Mouse (Mus musculus): ENCODE measurements at regions not wholly inside any gene's neighbourhood (a gene's known extent, or its start where the extent isn't known, plus 50 kb on each side); places are given as distances from the start of the nearest gene placed in this dataset.
"Not testable (repeated sequence)": the region's sequence is repeated elsewhere in the genome, so short reads cannot be mapped to it uniquely, and the experiment has no call there.

- H3K4me1 ChIP-seq (replicated peaks; ENCODE audit: control insufficient read depth, insufficient read depth): no peaks in the 10 kb centered on the region
- ATAC-seq (ENCODE audit: low FRiP score, low TSS enrichment) (no peak), DNase-seq (ENCODE audit: low spot score) (no peak)
- H3K4me3 ChIP-seq (ENCODE audit: low read depth, low read length): no peak overlapping the region
- no peaks in the 10 kb centered on the region for H3K9me3 ChIP-seq (ENCODE audit: control insufficient read depth, low read length)
- no peak overlapping the region for H3K9ac ChIP-seq (ENCODE audit: low read length)
- no peak for TF ChIP-seq CTCF (IDR thresholded peaks at IDR 0.05; ENCODE audit: low read depth)
- TF ChIP-seq EP300 (optimal IDR thresholded peaks at IDR 0.05): no peak
- H3K4me2 ChIP-seq (replicated peaks; ENCODE audit: low read depth): no peak overlapping the region
- H3K27ac ChIP-seq (replicated peaks): no peak overlapping the region
- no peaks in the 10 kb centered on the region for H3K27me3 ChIP-seq (ENCODE audit: control insufficient read depth, insufficient read depth, low read length)
- H3K36me3 ChIP-seq (ENCODE audit: control insufficient read depth, insufficient read depth, low read length): no peaks in the 10 kb centered on the region
Measured at GRCm38 (mm10) chr16:12706907-12707306, 402.6 kb upstream of the Ercc4 start.

- not testable (repeated sequence) for DNase-seq (ENCODE audit: low spot score); H3K9ac ChIP-seq (ENCODE audit: low read length); H3K4me1 ChIP-seq (replicated peaks; ENCODE audit: control insufficient read depth, insufficient read depth); H3K27ac ChIP-seq (replicated peaks); ATAC-seq (ENCODE audit: low FRiP score, low TSS enrichment); H3K36me3 ChIP-seq (ENCODE audit: control insufficient read depth, insufficient read depth, low read length); H3K27me3 ChIP-seq (ENCODE audit: control insufficient read depth, insufficient read depth, low read length); H3K9me3 ChIP-seq (ENCODE audit: control insufficient read depth, low read length); H3K4me2 ChIP-seq (replicated peaks; ENCODE audit: low read depth); H3K4me3 ChIP-seq (ENCODE audit: low read depth, low read length)
- WGBS: 68% methylated on average over 4 of the region's 7 CpGs
Measured at GRCm38 (mm10) chr16:12721368-12721767, 388.1 kb upstream of the Ercc4 start.

- Histone ChIP-seq H3K9me3 (ENCODE audit: control insufficient read depth, low read length) (no peaks in the 10 kb centered on the region), H3K36me3 (ENCODE audit: control insufficient read depth, insufficient read depth, low read length) (no peaks in the 10 kb centered on the region), H3K4me2 (replicated peaks; ENCODE audit: low read depth) (no peak overlapping the region), H3K4me3 (ENCODE audit: low read depth, low read length) (no peak overlapping the region), H3K9ac (ENCODE audit: low read length) (no peak overlapping the region), H3K27ac (replicated peaks) (no peak overlapping the region), H3K27me3 (ENCODE audit: control insufficient read depth, insufficient read depth, low read length) (no peaks in the 10 kb centered on the region), H3K4me1 (replicated peaks; ENCODE audit: control insufficient read depth, insufficient read depth) (no peaks in the 10 kb centered on the region)
- no peak for TF ChIP-seq EP300 (optimal IDR thresholded peaks at IDR 0.05)
- no peak for TF ChIP-seq CTCF (IDR thresholded peaks at IDR 0.05; ENCODE audit: low read depth)
- DNase-seq (ENCODE audit: low spot score) (no peak), ATAC-seq (ENCODE audit: low FRiP score, low TSS enrichment) (no peak)
Measured at GRCm38 (mm10) chr16:12726043-12726442, 383.4 kb upstream of the Ercc4 start.

GRCm38 (mm10) chr16:12730167-12730730, 379.2 kb upstream of the Ercc4 start:
- ATAC-seq (ENCODE audit: low FRiP score, low TSS enrichment); H3K9me3 ChIP-seq (ENCODE audit: control insufficient read depth, low read length); H3K4me2 ChIP-seq (replicated peaks; ENCODE audit: low read depth); H3K27me3 ChIP-seq (ENCODE audit: control insufficient read depth, insufficient read depth, low read length); H3K36me3 ChIP-seq (ENCODE audit: control insufficient read depth, insufficient read depth, low read length); H3K27ac ChIP-seq (replicated peaks); H3K4me3 ChIP-seq (ENCODE audit: low read depth, low read length); H3K9ac ChIP-seq (ENCODE audit: low read length); H3K4me1 ChIP-seq (replicated peaks; ENCODE audit: control insufficient read depth, insufficient read depth); DNase-seq (ENCODE audit: low spot score): not testable (repeated sequence)
- WGBS: 80% methylated on average over 2 of the region's 2 CpGs

- Histone ChIP-seq H3K4me2 (replicated peaks; ENCODE audit: low read depth) (no peak overlapping the region), H3K9me3 (ENCODE audit: control insufficient read depth, low read length) (no peaks in the 10 kb centered on the region), H3K27me3 (ENCODE audit: control insufficient read depth, insufficient read depth, low read length) (no peaks in the 10 kb centered on the region), H3K4me1 (replicated peaks; ENCODE audit: control insufficient read depth, insufficient read depth) (no peaks in the 10 kb centered on the region), H3K9ac (ENCODE audit: low read length) (no peak overlapping the region), H3K36me3 (ENCODE audit: control insufficient read depth, insufficient read depth, low read length) (no peaks in the 10 kb centered on the region), H3K4me3 (ENCODE audit: low read depth, low read length) (no peak overlapping the region), H3K27ac (replicated peaks) (no peak overlapping the region)
- TF ChIP-seq EP300 (optimal IDR thresholded peaks at IDR 0.05): no peak
- TF ChIP-seq CTCF (IDR thresholded peaks at IDR 0.05; ENCODE audit: low read depth): no peak
- WGBS: 55% methylated on average over 2 of the region's 2 CpGs
- ATAC-seq (ENCODE audit: low FRiP score, low TSS enrichment) (no peak), DNase-seq (ENCODE audit: low spot score) (no peak)
Measured at GRCm38 (mm10) chr16:12731588-12731987, 377.9 kb upstream of the Ercc4 start.

- no peak overlapping the region for H3K9ac ChIP-seq (ENCODE audit: low read length)
- ATAC-seq (ENCODE audit: low FRiP score, low TSS enrichment) (no peak), DNase-seq (ENCODE audit: low spot score) (no peak)
- no peaks in the 10 kb centered on the region for H3K4me1 ChIP-seq (replicated peaks; ENCODE audit: control insufficient read depth, insufficient read depth)
- no peaks in the 10 kb centered on the region for H3K36me3 ChIP-seq (ENCODE audit: control insufficient read depth, insufficient read depth, low read length)
- TF ChIP-seq CTCF (IDR thresholded peaks at IDR 0.05; ENCODE audit: low read depth): no peak
- TF ChIP-seq EP300 (optimal IDR thresholded peaks at IDR 0.05): no peak
- H3K4me3 ChIP-seq (ENCODE audit: low read depth, low read length): no peak overlapping the region
- no peak overlapping the region for H3K27ac ChIP-seq (replicated peaks)
- no peaks in the 10 kb centered on the region for H3K9me3 ChIP-seq (ENCODE audit: control insufficient read depth, low read length)
- H3K27me3 ChIP-seq (ENCODE audit: control insufficient read depth, insufficient read depth, low read length): no peaks in the 10 kb centered on the region
- H3K4me2 ChIP-seq (replicated peaks; ENCODE audit: low read depth): no peak overlapping the region
Measured at GRCm38 (mm10) chr16:12742472-12742871, 367.0 kb upstream of the Ercc4 start.
